Mouse (Mus musculus): ENCODE measurements around the gene Trp73.

The Trp73 gene

DNA sequence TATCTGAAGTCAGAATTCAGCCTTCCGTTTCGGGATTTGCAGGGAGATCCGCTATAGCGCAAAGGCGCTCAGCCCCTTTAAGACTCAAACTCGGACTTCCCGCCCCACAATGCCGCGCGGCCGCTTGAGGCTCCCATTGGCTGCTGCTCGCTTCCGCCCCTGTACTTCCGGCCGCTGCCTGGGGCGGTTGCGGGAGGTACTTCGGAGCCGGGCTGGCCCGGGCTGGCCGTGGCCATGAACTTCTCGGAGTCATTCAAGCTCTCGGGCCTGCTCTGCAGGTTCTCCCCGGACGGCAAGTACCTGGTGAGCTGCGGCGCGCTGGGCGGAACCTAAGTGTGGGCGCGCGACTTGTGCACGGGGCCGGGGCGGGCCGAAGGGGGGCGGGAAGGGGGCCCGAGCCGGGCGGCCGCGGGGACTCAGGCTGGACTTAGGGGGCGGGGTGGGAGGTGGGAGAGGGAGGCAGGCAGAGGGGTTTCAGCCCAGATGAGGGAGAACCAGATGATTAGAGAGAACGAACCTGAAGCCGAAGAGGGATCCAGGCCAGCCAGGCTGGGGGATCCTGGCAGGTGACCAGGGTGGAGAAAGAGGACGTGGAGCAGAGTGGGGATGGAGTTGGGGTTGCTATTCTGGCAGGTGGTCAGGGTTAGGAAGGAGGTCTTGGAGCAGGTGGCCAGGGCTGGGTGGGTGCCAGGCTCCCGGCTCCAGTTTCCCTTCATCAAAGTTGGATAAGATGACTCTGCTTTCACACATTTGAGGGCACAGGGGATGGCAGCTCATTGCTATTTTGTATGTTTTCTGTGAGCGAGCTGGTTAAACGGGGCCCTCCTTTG, 2.4 kb upstream of the Trp73 start, which contains the start of gene Wrap73:
Wrap73 (plus strand) TSS at position 162 of the 830 bp plus-strand sequence.
- DNase-seq (ENCODE audit: low spot score in 2 of 2), result peak; percentile 84 to 85

DNA sequence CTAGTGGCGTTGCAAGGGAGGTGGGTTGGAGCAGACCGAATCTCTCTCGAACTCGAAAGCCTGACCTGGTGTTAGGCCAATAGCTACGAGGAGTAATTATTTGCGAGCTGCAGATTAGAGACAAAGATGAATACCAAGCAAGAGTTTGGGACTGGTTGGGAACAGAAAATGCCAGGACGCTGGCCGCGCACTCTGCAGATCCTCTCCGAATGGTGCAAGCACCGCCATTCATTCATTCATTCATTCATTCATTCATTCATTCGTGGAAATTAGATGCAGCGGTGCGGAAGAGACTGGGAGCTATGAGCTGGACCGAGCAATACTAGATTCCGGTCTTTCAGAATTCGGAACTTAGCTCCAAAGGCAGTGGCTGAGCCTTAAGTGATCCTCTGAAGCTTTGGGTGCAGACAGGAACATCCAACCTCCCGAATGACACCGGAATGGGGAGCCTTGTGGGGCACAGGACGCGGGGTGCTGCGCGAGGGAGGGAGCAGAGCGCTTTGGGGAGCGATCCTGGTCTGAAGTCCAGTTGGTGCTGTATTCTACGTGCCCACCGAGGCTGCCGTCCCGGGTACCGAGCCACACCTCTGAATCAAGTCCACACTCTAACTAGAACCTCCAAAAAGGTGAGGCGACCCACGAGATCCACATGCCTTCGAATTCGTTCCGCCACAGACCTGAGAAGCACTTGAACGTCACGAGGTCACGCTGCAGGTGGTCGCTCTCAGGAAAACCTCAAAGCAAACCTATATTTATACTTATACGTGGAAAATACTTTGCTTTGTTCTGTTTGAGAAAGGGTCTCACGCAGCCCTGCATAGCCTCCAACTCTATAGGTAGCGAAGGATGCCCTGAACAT, 1.2 kb upstream of the Trp73 start:
- DNase-seq (ENCODE audit: low spot score in 2 of 2), result no peak

DNA sequence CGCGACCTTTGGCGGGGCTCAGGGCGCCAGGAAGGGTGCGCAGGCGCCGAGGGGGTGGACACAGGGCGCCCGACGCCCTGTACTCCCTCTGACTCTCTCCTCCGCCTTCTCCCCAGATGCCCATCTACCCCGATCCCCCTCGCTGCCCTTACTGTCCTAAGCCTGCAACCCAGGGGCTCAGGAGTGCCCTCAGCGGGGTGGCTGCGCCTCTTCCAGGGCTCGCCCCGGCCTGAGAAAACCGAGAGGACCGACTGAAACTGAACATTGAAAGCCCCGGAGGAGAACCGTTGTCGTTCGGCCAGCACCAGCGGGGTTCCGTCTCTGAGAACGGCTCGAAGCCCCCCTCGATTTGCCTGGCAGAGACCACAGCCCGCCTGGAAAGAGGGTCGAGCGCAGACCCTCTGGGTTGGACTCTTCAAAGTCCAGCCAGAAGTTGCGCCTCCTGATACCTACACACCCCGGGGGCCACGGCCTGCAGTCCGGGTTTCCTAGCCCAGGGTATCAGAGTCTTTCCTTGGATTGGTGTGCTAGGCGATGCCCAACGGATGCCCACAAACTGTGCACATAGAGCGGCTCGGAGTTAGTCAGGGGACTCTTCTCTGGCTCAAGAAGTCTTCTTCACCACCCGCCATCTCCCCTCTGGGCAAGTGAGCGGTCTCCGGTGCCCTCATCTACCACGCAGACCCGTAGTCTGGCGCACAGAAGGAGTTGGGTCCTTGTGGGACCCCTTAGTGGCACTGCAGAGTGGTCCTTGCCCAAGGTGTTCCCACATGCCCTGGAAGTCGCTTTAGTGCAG, 403 bp upstream of the Trp73 start:
- DNase-seq (ENCODE audit: low spot score in 2 of 2), result no peak

DNA sequence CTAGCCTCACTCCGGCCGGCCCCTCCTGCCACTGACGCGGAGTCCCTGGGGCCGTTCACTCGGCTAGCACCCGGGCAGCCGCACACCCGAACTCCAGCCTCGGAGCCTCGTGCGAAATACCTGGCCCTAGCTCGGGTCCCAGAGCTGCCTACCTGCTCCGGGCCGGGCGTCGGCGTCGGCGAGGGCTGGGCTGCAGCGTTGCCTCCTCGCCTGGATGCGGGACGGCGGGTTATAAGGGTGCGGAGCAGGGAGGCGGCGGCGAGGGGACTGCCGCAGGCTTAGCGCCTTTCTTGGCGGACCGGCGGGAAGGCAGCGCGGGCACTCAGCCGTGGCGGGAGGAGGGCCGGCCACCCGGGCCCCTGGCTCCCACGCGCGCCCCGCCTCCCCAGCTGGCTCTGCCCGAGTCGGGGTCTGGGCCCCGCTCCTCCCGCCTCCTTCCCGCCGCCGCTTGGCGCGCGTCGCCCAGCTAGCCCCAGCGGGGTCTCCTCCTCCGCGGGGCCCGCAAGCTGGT, 282 bp downstream of the Trp73 start:
- no peak for DNase-seq (ENCODE audit: low spot score in 2 of 2)

DNA sequence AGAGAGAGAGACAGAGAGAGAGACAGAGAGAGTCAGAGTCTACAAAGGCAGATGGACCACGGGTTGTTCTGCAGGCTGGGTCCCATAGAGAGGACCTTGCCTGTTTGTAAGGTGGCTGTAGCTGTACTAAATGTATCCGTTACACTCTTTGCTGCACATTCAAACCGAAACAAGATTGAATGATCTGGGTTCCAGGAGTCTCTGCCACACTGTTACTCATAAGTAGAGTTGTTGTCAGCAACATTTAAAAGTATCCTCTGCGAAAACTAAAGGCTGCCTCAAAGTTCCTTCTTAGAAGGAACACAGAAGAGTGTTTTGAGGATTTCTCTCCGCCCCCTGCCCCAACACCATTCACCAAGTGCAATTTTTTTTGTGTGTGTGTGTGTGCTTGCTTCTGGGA, 2.9 kb downstream of the Trp73 start:
- DNase-seq (ENCODE audit: low spot score in 2 of 2), result no peak

DNA sequence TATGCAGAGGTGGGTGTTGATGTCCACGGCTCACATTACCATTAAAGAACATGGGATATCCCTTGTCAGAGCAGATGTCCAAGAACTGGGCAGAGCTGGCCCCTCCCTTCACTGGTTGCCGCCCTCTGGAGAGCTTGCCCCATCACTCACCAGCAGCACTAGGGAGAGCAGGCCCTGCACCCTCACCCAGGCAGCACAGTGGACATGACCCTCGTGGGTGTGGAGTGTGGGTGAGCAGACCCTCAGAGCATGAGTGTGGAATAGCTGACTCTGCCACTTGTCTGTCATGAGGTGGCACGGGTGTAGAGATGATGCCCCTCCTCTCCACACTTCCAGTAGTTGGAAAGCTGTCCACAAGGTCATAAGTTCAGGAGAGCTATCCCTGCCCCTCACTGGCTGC, 5.2 kb downstream of the Trp73 start:
- DNase-seq (ENCODE audit: low spot score in 2 of 2), result no peak

DNA sequence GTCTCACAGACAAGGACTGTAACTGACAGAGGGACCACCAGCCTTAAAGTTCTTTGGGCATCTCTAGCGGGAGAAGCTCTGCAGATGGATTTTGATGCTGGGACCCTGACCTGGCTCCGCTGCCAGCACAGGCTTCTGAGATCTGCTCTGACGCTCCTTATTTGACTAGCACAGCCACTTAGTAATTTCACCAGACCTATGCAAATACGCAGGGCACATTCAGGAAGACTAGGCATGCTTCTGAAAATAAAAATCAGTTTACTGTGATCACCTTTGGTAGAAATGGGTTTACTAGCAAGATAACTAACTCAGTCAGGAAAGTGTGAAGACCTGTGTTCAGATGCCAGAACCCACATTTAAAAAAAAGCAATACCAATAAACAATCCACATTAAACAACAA, 8.1 kb downstream of the Trp73 start:
- no peak for DNase-seq (ENCODE audit: low spot score in 2 of 2)

DNA sequence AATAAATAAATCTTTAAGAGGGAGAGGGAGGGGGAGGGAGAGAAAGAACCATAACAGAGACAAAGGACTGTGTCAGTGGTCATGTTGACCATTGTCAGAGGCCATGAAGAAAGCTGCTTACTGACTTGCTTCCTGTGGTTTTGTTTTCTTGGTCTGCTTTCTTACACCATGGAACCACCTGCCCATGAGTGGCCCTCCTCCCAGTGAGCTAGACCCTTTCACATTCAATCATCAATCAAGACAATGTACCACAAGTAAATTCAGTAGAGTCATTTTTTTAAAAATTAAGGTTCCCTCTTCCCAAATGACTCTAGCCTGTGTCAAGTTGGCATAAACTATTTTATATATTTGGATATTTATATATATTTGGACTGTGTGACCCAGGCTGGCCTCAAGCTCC, 10.1 kb downstream of the Trp73 start:
- no peak for DNase-seq (ENCODE audit: low spot score in 2 of 2)

DNA sequence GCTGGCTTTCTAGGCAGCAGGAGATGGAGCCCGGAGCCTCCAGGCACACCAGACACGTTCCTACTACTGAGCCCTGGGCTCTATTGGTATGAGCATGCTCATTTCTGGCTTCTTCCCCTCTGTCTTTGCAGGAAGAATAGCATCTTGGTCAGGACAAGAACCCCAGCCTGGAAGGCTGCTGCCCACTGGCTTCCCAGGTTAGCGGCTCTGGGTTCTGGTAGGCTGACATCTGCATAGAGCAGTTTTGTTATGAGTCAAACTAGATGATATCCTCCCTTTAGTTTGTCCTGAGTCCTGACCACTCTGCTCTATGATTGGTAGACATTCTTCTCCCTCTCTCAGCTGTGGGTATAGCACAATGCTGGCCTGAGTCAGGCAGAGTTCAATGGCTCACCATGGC, 12.7 kb downstream of the Trp73 start:
- no peak for DNase-seq (ENCODE audit: low spot score in 2 of 2)

DNA sequence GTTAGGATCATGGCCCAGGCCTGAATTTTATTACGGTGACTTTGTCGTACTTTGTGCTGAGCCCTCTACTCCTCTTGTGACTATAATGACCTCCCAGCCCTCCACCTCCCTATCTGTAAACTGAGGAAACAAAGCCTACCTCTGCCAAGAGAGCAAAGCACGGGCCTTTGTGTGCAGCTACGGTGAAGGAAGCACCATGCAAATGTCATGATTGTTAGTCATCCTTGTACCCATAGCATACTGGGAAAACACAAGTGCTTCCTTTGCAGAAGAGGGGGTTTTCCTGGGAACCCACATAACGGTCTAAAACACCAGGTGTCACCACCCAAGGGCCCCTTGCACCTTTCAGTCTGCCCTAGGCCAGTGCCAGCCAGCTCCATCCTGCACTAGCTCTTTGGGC, 14.8 kb downstream of the Trp73 start:
- DNase-seq (ENCODE audit: low spot score in 2 of 2), result no peak

DNA sequence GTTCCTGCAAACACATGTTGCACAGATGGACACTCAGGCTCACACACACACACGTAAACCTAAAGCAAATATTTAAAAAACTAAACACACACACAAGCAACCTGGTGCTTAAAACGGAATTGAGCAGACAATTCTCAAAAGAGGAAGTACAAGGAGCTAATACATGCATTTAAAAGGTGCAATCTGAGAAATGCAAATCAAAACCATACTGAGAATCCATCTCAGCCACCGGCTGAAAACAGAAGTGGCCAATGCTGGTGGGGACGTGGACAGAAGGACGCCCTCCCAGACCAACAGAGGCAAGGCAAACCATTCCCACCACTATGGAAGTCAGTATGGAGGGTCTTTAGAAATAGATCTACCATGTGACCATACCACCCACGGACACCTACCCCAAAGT, 16.5 kb downstream of the Trp73 start:
- DNase-seq (ENCODE audit: low spot score in 2 of 2), result no peak

DNA sequence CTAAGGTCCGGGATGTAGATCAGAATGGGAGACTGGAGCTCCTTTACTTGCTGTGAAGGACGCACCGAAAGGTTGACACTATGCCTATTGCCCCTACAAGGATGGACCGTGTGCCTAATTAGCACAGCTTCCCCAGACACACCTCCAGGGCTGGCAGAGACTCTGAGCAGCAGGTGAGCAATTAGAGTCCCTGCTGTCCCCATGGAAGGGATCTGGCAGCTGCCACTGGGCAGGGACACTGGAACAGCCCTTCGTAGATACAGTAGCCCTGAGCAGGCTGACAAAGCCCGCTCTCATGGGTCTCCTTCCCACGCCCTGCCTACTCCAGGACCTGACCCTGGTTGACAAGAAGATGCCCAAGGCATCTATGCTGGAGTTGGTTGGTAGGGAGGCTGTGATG, 17.6 kb downstream of the Trp73 start:
- DNase-seq (ENCODE audit: low spot score in 2 of 2), result no peak

DNA sequence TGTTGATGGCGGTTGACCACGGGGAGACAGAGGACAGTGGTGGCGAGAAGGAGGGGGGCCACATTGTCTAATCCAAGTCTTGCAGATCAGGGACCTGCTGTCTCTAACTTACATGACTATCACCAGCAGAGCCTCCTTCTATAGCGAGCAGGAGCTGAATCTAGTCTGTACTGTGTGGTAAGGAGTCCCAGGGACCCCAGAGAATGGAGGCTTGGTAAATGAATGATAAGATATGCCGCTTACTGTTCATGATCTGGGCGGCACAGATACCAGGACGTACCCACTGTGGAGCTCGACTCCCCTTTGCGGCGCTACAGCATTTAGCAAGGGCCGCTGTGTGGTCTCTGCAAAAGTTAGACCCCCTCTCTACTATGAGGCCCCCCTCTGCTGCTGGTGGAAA, 18.2 kb downstream of the Trp73 start:
- no peak for DNase-seq (ENCODE audit: low spot score in 2 of 2)

DNA sequence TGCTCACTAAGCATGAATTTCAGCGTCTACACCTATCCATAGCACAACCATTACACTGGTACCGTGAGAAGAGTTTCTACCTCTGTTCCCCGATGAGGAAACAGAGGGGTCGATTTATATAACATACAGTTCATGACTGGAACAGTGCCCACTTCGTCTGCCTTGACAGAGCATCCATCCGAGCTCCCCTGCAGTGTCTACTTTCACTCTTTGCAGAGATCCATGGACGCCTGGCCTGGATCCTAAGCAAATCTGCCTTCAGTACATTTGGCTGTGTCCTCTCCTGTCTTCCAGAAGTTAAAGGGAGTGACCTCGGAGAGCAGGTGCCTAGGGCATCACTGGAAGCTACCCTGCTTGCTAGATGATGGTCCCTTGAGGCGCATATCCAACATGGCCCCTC, 20.8 kb downstream of the Trp73 start:
- no peak for DNase-seq (ENCODE audit: low spot score in 2 of 2)

DNA sequence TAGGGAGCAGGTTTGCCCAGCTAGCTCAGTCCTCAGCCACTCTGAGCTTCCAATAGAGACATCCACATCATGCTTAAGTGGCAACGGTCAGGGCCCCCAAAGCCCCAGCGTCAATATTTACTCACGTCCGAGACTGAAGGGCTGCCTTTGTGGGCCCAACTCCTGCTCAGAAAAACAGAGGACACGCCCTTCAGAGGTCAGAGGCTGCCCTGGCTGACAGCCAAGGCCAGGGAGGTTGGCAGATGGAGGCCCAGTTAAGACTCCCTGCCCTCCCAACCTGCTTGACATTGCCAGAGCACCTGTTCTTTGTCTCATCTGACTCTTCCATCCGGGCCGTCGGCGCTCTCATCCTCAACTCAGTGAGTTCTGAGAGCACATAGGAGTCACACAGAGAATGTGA, 21.2 kb downstream of the Trp73 start:
- DNase-seq (ENCODE audit: low spot score in 2 of 2), result peak in 1 of 2 experiments; percentile 32

DNA sequence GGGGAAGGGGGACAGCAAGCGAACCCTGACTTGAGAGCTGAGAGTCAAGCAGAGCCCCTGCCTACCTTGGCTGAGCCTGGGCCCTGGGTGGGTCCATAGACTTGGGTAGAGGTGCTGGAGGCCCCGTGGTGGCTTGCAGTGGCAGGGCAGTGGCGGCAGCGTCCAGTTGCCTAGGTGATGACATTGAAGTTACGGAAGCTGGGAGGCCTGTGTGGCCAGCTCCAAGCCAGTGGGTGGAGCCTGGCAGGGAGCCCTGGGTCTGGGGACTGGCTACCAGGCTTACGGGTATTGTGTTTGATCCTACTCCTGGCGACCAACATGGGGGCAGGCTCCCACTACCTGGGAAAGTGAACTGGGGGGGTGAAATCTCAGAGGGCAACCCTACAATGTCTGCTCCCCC, 23.6 kb downstream of the Trp73 start:
- no peak for DNase-seq (ENCODE audit: low spot score in 2 of 2)

DNA sequence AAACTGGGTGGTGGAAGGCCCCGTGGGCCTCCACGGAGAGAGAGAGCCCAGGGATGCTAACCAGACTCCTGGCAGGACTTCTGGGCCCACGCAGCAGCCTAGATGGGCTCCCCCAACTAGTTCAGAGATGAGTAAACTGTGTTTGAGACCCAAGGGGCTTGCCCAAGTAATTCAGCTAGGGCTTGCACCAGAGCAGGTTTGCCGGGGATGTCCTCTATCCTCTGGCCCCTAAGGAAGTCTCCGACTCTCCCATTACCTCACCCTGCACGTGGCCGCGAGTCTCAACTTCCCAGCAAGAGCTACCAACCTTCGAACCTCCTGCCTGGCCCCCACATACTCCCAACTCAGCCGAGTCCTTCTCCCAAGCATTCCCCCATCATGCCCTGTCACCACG, 30.2 kb downstream of the Trp73 start:
- no peak for DNase-seq (ENCODE audit: low spot score in 2 of 2)

DNA sequence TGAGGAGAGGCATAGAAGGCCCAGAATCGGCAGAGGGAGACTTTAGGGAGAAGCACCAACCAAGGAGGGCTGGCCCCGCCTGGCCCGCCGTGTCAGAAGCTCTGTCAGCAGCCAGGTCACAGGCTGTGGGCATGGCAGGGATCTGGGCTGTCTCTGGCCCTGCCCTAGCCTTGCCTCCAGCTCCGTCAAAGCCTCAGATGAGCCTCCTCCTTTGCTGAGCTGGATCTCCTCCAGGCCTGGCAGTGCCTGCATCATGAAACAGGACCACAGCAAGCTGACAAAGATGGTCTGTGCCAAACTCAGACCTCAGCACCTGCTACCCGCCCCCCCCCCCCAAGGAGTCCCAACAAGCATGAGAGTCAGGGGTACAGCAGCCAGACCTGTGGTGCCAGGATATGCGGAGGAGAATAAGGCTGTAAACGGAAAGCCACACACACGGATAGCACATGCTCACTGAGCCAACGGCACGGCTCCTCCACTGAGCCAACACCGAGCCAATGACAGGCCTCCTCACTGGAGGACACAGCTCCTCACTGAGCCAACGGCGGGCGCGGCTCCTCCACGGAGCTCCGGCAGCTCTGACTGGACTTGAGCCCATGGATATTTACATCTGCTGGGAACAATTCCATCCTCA, 30.7 kb downstream of the Trp73 start:
- no peak for DNase-seq (ENCODE audit: low spot score in 2 of 2)

DNA sequence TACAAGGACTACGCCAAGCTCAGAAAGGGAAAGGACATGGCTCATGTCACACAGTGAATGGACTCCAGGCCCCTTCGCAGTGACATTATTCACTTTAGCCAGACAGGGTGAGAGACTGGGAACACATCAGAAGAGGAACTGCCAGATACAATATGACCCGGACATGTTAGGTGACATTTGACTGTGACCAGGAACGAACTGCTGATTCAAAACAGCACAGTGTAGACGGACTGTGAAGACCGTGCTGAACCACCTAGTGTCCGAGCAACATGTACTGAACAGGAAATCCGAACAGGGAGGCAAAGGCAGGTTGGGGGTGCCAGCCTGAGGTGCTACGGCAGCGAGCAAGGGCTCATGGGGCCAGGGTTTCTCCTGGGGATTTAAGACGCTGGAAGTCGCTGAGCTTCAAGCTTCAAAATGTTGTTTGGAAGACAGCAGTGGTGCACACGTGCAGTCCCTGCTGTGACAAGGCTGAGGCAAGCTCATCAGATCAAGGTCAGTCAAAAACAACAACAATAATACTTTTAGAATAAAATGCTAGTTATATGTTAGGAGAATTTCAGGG, 33.4 kb downstream of the Trp73 start:
- DNase-seq (ENCODE audit: low spot score in 2 of 2), result no peak

DNA sequence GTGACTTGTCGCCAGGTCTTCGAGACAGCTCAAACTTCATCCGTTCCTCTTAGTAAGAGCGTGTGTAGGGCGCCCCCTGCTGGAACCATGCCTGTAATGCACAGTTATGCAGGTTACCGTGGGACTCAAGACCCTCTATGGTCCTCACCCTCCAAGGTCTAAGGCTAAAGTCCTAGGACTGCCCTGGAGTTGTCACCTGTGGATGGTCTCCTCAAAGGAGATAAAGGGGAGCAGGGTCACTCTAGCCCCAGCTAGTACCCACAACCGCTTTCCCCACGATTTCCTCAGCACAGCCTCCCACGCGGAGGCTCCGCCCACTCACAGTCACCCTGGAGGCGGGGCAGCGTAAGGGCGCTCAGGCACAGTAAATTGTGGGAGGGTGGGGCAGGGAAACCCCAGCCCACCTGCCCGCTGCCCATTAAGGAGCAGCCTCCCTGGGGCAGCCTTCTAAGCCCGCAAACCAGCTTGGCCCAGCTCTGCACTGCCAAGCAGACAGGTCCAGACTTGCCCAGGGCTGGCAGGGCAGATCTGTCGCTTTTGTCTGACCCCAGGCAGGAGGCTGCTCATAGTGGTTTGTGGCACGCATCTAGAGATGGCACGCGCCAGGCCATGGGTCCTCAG, 34.5 kb downstream of the Trp73 start:
- peak; percentile 12 to 39 for DNase-seq (ENCODE audit: low spot score in 2 of 2)

DNA sequence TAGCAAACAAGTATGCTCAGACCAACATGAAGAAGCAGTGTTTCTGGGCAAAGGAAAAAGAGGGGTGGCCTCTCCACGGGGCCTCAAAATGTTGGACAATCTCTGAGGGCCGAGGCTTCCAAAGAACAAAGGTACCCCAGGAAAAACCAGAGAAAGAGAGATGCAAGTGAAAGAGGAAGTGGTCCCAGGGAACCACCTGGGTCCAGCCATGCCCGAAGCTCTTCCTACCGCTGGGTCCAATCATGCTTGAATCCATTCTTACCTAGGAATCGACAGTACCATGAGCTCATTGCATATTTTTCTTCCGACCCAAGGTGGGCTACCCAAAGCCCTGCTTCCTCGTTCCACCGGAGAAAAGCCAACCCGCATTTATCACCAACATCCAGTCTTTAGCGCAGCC, 36.1 kb downstream of the Trp73 start:
- no peak for DNase-seq (ENCODE audit: low spot score in 2 of 2)

All from spleen, postnatal 36 days (tissue).